Mouse (Mus musculus) midbrain, embryonic 11.5 days (tissue): ENCODE measurements at regions not wholly inside any gene's neighbourhood (a gene's known extent, or its start where the extent isn't known, plus 50 kb on each side); places are given as distances from the start of the nearest gene placed in this dataset.

Experiments
- ATAC-seq: fragments of 200-750 bp; cut with Nextera tagmentation; 2 replicates; pipeline ENCODE4 v1.8.0; 2017; ENCODE audit warnings: moderate TSS enrichment, moderate library complexity; ENCODE audit not compliant: low FRiP score
- DNase-seq: peaks from one replicate; pipeline ENCODE4 v3.0.0; 2015; ENCODE audit warnings: low spot score; ENCODE audit errors: missing footprints
- H3K27ac ChIP-seq: fragments of 300-500 bp; sonication (generic); 2 replicates; pipeline ENCODE4 v1.5.1; 2014; ENCODE audit warnings: low read depth, low read length
- H3K27me3 ChIP-seq: fragments of 300-500 bp; sonication (generic); 2 replicates; pipeline ENCODE4 v1.6.1; 2014; ENCODE audit warnings: mild to moderate bottlenecking, low read length, moderate library complexity, mixed read lengths; ENCODE audit not compliant: control insufficient read depth, insufficient read depth
- H3K36me3 ChIP-seq: fragments of 300-500 bp; sonication (generic); 2 replicates; pipeline ENCODE4 v1.6.1; 2014; ENCODE audit warnings: mild to moderate bottlenecking, low read length, moderate library complexity, mixed read lengths; ENCODE audit not compliant: control insufficient read depth, insufficient read depth
- H3K4me1 ChIP-seq: fragments of 300-500 bp; sonication (generic); 2 replicates; pipeline ENCODE4 v1.6.1; 2014; ENCODE audit warnings: low read length; ENCODE audit not compliant: control insufficient read depth, insufficient read depth
- H3K4me2 ChIP-seq: fragments of 300-500 bp; sonication (generic); 2 replicates; pipeline ENCODE4 v1.6.1; 2014; ENCODE audit warnings: mild to moderate bottlenecking, moderate library complexity
- H3K4me3 ChIP-seq: fragments of 300-500 bp; sonication (generic); 2 replicates; pipeline ENCODE4 v1.5.1; 2014; ENCODE audit warnings: low read depth, low read length
- H3K9ac ChIP-seq: fragments of 300-500 bp; sonication (generic); 2 replicates; pipeline ENCODE4 v1.6.1; 2014; ENCODE audit warnings: low read length
- H3K9me3 ChIP-seq: fragments of 300-500 bp; sonication (generic); 2 replicates; pipeline ENCODE4 v1.6.1; 2016; ENCODE audit warnings: low read length; ENCODE audit not compliant: control insufficient read depth
- WGBS: fragments of 180-500 bp; shearing (Covaris S2); extraction: QIAGEN DNeasy Blood & Tissue Kit; methylation state at CpG from one replicate; pipeline ENCODE4 v1.1.7; 2014; 5-methylcytosine and 5-hydroxymethylcytosine counted together

DNA sequence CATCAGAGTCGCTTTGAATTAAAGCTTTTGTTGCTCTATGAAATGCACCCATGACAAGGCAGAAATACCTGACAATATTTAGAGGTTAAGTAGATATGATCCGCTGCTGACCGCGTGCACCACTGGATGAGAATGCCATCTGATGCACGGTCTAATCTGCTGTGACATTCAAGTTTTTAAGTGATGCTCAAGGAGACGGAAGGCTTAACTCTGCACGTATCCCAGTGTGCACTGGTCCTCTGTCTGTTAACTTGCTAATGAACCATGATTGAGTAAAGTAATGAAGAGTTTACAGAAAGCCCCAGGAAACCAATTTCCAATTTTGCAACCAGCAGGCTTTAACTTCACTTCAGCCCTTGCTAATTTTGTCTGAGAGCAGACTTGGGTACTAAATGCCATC is 478.3 kb upstream of the Gm5415 start:
- ATAC-seq (peak; percentile 52), DNase-seq (peak; percentile 86)
- 29% methylated on average over 7 of the region's 7 CpGs for WGBS

DNA sequence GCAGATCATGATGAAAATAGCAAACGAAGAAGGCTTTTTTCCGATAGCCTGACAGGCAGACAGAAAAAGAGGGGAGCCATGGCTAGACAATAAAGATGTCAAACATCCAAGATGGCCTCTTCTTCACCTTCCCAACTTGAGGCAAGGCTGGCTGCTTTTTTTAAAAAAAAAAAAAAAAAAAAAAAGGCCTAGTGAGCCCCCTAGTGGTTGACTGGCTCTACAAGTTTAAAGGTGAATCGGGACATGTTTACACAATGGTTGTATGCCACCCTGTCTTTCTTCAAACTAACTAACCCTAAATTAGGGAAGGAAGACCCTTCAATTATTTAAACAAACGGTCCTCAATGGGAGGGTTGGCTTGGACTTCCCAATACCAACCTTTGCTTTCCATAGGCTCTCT is 475.8 kb upstream of the Gm5415 start:
- no peak for ATAC-seq
- H3K27me3 ChIP-seq, result no peaks in the 10 kb centered on the region
- WGBS, result 85% methylated on average over 4 of the region's 4 CpGs

More for the DNA sequence above, 478.3 kb upstream of the Gm5415 start:
- H3K4me3 ChIP-seq, result no peak overlapping the region
- H3K36me3 ChIP-seq, result no peaks in the 10 kb centered on the region
- H3K9ac ChIP-seq, result no peak overlapping the region
- no peak overlapping the region for H3K27ac ChIP-seq
- no peak overlapping the region for H3K4me2 ChIP-seq
- no peaks in the 10 kb centered on the region for H3K9me3 ChIP-seq
- H3K4me1 ChIP-seq, result peaks cover 6% of the 10 kb centered on the region; the same call in 1 of the 2 replicates
- H3K27me3 ChIP-seq, result no peaks in the 10 kb centered on the region

GRCm38 (mm10) chr1:33003992-33004391 is 456.9 kb upstream of the Gm5415 start:
- Histone ChIP-seq H3K36me3 (no peaks in the 10 kb centered on the region), H3K4me3 (no peak overlapping the region), H3K27me3 (no peaks in the 10 kb centered on the region), H3K9me3 (no peaks in the 10 kb centered on the region), H3K4me2 (no peak overlapping the region), H3K27ac (no peak overlapping the region), H3K4me1 (no peaks in the 10 kb centered on the region), H3K9ac (no peak overlapping the region)
- DNase-seq (no peak), ATAC-seq (no peak)
- 98% methylated on average over 3 of the region's 3 CpGs for WGBS

More for the DNA sequence above, 475.8 kb upstream of the Gm5415 start:
- Histone ChIP-seq H3K9me3 (no peaks in the 10 kb centered on the region), H3K4me2 (no peak overlapping the region), H3K27ac (no peak overlapping the region), H3K9ac (no peak overlapping the region), H3K4me3 (no peak overlapping the region), H3K36me3 (no peaks in the 10 kb centered on the region), H3K4me1 (peaks cover 6% of the 10 kb centered on the region; the same call in 1 of the 2 replicates)
- no peak for DNase-seq

DNA sequence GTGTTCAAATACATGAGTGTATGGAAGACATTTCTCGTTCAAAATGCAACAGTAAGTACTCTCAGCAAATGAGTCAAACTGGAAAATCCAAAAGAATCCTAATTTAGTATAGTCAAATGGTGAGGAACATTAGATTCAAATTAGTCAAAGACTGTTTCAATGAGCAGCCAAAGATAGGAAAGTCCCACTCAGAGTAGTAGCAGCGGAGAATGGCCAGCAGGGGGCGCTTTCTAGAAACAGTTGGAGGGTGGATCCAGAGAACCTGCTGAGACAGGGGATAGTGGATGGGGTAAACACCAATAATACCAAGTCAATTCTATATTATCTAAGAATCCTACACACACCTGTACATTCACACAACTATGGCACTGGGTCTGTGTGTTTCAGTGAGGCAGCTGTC is 417.9 kb upstream of the Gm5415 start:
- no peaks in the 10 kb centered on the region for H3K36me3 ChIP-seq
- no peaks in the 10 kb centered on the region for H3K27me3 ChIP-seq
- no peak overlapping the region for H3K4me3 ChIP-seq
- no peak overlapping the region for H3K9ac ChIP-seq
- H3K4me2 ChIP-seq, result no peak overlapping the region
- no peak for DNase-seq
- 55% methylated on average over 3 of the region's 3 CpGs for WGBS
- no peak overlapping the region for H3K27ac ChIP-seq
- no peaks in the 10 kb centered on the region for H3K4me1 ChIP-seq
- no peaks in the 10 kb centered on the region for H3K9me3 ChIP-seq
- no peak for ATAC-seq

- Histone ChIP-seq H3K27me3 (no peaks in the 10 kb centered on the region), H3K9me3 (no peaks in the 10 kb centered on the region), H3K4me3 (no peak overlapping the region), H3K4me1 (no peaks in the 10 kb centered on the region), H3K4me2 (no peak overlapping the region), H3K9ac (no peak overlapping the region), H3K36me3 (no peaks in the 10 kb centered on the region), H3K27ac (no peak overlapping the region)
- ATAC-seq (no peak), DNase-seq (no peak)
- 82% methylated on average over 6 of the region's 6 CpGs for WGBS
Measured at GRCm38 (mm10) chr1:32959316-32959715, 412.2 kb upstream of the Gm5415 start.

- Histone ChIP-seq H3K27ac (no peak overlapping the region), H3K4me3 (no peak overlapping the region), H3K9ac (no peak overlapping the region), H3K4me1 (no peaks in the 10 kb centered on the region), H3K27me3 (no peaks in the 10 kb centered on the region), H3K9me3 (no peaks in the 10 kb centered on the region), H3K36me3 (no peaks in the 10 kb centered on the region), H3K4me2 (no peak overlapping the region)
- DNase-seq (no peak), ATAC-seq (peak; percentile 63; the same call in 1 of the 2 replicates)
- 76% methylated on average over 4 of the region's 4 CpGs for WGBS
Measured at GRCm38 (mm10) chr1:32946254-32946653, 399.2 kb upstream of the Gm5415 start.

GRCm38 (mm10) chr1:32930381-32930780 is 383.3 kb upstream of the Gm5415 start:
- Histone ChIP-seq H3K9me3 (no peaks in the 10 kb centered on the region), H3K4me1 (no peaks in the 10 kb centered on the region), H3K36me3 (no peaks in the 10 kb centered on the region), H3K27ac (no peak overlapping the region), H3K9ac (no peak overlapping the region), H3K4me2 (no peak overlapping the region), H3K4me3 (no peak overlapping the region), H3K27me3 (no peaks in the 10 kb centered on the region)
- 90% methylated on average over 3 of the region's 3 CpGs for WGBS
- DNase-seq (no peak), ATAC-seq (no peak)

DNA sequence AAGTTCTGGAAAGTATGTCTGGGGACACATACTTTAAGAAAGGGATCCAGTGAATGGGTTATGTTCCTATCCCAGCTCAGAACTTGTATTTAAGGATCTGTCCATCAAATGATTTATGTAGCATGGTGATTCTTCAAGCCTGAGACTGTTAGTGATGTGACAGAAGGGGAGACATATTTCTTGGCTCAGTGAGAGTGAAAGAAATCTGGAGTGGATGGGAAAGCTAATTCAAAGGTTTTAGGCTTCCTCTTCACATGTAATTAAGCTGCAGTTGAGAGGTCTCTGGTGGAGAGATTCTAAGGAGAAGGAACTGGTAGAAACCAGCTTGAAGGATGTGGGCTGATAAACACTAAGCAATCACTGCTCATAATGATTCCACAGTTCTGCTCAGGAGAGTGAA is 355.3 kb upstream of the Gm5415 start:
- H3K27ac ChIP-seq, result no peak overlapping the region
- H3K9ac ChIP-seq, result no peak overlapping the region
- ATAC-seq (no peak), DNase-seq (no peak)
- H3K4me3 ChIP-seq, result no peak overlapping the region
- no peaks in the 10 kb centered on the region for H3K4me1 ChIP-seq
- H3K36me3 ChIP-seq, result no peaks in the 10 kb centered on the region
- no peak overlapping the region for H3K4me2 ChIP-seq
- no peaks in the 10 kb centered on the region for H3K27me3 ChIP-seq
- no peaks in the 10 kb centered on the region for H3K9me3 ChIP-seq

DNA sequence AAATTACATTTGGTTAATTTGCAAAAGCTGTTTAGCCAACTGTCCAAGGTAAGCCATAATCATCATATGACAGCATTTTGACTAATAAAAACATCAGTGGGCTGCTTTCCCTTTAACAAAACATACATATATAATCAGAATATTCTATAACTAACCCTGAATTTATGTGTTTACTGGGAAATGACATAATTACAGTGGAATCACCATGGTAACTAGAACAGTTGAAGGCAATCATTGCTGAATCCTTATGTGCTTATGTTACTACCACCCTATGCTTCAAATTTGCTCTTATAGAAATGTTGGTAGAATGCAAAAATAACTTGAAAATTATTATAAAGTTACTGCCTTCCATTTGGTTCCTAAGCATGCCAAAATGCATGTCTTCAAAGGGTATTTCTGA is 340.6 kb upstream of the Gm5415 start:
- ATAC-seq, result no peak
- no peak for DNase-seq

DNA sequence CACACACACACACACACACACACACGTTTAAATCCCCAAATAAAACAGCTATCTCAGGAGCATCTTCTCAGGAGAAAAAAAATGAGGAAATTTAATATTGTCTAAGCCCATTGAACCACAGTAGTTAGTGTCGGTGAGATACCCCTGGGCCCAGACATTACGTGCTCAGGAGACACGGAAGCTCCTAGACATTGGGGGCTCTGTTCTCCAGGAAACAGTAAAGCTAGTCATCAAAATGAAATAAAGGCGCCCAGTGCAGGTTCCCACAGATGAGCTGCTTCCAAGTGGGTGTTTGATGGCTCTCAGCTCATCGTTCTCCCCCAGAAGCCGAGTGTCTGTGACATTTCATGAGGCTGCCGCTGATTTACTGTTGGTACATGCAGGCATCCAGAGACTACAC is 325.8 kb upstream of the Gm5415 start:
- Histone ChIP-seq H3K4me1 (no peaks in the 10 kb centered on the region), H3K36me3 (no peaks in the 10 kb centered on the region), H3K27ac (no peak overlapping the region), H3K27me3 (no peaks in the 10 kb centered on the region), H3K4me2 (no peak overlapping the region), H3K4me3 (no peak overlapping the region), H3K9me3 (no peaks in the 10 kb centered on the region), H3K9ac (no peak overlapping the region)
- ATAC-seq (peak; percentile 57), DNase-seq (no peak)
- WGBS, result 84% methylated on average over 8 of the region's 8 CpGs

More for the DNA sequence above, 340.6 kb upstream of the Gm5415 start:
- H3K27ac ChIP-seq, result no peak overlapping the region
- H3K4me3 ChIP-seq, result no peak overlapping the region
- no peaks in the 10 kb centered on the region for H3K36me3 ChIP-seq
- no peaks in the 10 kb centered on the region for H3K9me3 ChIP-seq
- no peak overlapping the region for H3K9ac ChIP-seq
- H3K4me2 ChIP-seq, result no peak overlapping the region
- no peaks in the 10 kb centered on the region for H3K4me1 ChIP-seq
- H3K27me3 ChIP-seq, result no peaks in the 10 kb centered on the region
